Mouse (Mus musculus) E14TG2a.4 (cell line): ENCODE measurements around the gene Ccsap.

Experiments
- CTCF ChIP-seq: conservative IDR thresholded peaks from 2 replicates; pipeline ENCODE4 v1.5.1; 2014; ENCODE audit warnings: low read length
- NANOG ChIP-seq: IDR thresholded peaks from 2 replicates; pipeline ENCODE4 v1.6.1; 2014; ENCODE audit warnings: borderline replicate concordance, low read length, mixed read lengths

GRCm38 (mm10) chr8:123865786-123866185 is 5.8 kb upstream of the Ccsap start:
- TF ChIP-seq CTCF (no peak), NANOG (no peak)
